In genomic region chr2:58567866-58568719, GRCm38 (mm10) we compare ENCODE assay signal across 7 mouse cellular contexts. TPM values are rescaled to one million over a fixed set of nuclear protein-coding genes. Genes with fewer than 3 reads are reported as not detected.
DNase-seq lines count a peak whose midpoint lies in the region; ATAC-seq and TF ChIP-seq lines count a peak whose summit lies in the region.

No protein-coding gene starts in this region.

- DNase-seq in lung, postnatal 0 days (ENCODE audit: low spot score): no peak
- no peak for DNase-seq in lung, postnatal 4 days
- peak; percentile 39 to 43 for DNase-seq in cerebellum, postnatal 14 days
- DNase-seq in hindbrain, embryonic 14.5 days (ENCODE audit: low spot score): peak; percentile 58
- no peak for DNase-seq in midbrain, embryonic 10.5 days (ENCODE audit: low spot score)
- no peak for DNase-seq in spleen, adult 18-20 months

- ATAC-seq in lung, postnatal 0 days: no peak
- ATAC-seq in hindbrain, embryonic 14.5 days (ENCODE audit: low FRiP score): no peak
- no peak for ATAC-seq in erythroid progenitor cell, adult 5-6 weeks (replicated peaks; ENCODE audit: low FRiP score, poor library complexity, severe bottlenecking)

- H3K4me3 ChIP-seq in lung, postnatal 0 days (ENCODE audit: low read depth, low read length): peak overlapping the region; percentile 90
- H3K4me3 ChIP-seq in hindbrain, embryonic 14.5 days (replicated peaks; ENCODE audit: low read length): peak overlapping the region; percentile 70
- peak overlapping the region; percentile 92 for H3K4me3 ChIP-seq in midbrain, embryonic 10.5 days

- peak overlapping the region; percentile 74 for H3K4me2 ChIP-seq in lung, postnatal 0 days (replicated peaks; ENCODE audit: low read depth, low read length)
- H3K4me2 ChIP-seq in hindbrain, embryonic 14.5 days (replicated peaks): peak overlapping the region; percentile 57

- H3K36me3 ChIP-seq in lung, postnatal 0 days (ENCODE audit: insufficient read depth, low read length): no peaks in the 10 kb centered on the region
- H3K36me3 ChIP-seq in hindbrain, embryonic 14.5 days (replicated peaks; ENCODE audit: control insufficient read depth, insufficient read depth): no peaks in the 10 kb centered on the region
- H3K36me3 ChIP-seq in midbrain, embryonic 10.5 days: no peaks in the 10 kb centered on the region

- peaks cover 9% of the 10 kb centered on the region; the same call in 1 of the 2 replicates for H3K4me1 ChIP-seq in lung, postnatal 0 days (ENCODE audit: insufficient read depth, low read depth, low read length)
- H3K4me1 ChIP-seq in hindbrain, embryonic 14.5 days (replicated peaks; ENCODE audit: control insufficient read depth, insufficient read depth, low read length): peaks cover 39% of the 10 kb centered on the region
- peaks cover 49% of the 10 kb centered on the region for H3K4me1 ChIP-seq in midbrain, embryonic 10.5 days

- no peaks in the 10 kb centered on the region for H3K27me3 ChIP-seq in lung, postnatal 0 days (replicated peaks; ENCODE audit: insufficient read depth, low read length)
- H3K27me3 ChIP-seq in hindbrain, embryonic 14.5 days (ENCODE audit: control insufficient read depth, insufficient read depth, low read length): no peaks in the 10 kb centered on the region
- H3K27me3 ChIP-seq in midbrain, embryonic 10.5 days (ENCODE audit: low read depth, poor library complexity, severe bottlenecking): no peaks in the 10 kb centered on the region

- no peak for TF ChIP-seq CTCF in lung, postnatal 0 days (IDR thresholded peaks at IDR 0.05)

- H3K9me3 ChIP-seq in lung, postnatal 0 days (ENCODE audit: low read length): no peaks in the 10 kb centered on the region
- no peaks in the 10 kb centered on the region for H3K9me3 ChIP-seq in hindbrain, embryonic 14.5 days (ENCODE audit: control insufficient read depth, low read length)
- H3K9me3 ChIP-seq in midbrain, embryonic 10.5 days (replicated peaks): no peaks in the 10 kb centered on the region

- TF ChIP-seq EP300 in lung, postnatal 0 days (IDR thresholded peaks at IDR 0.05): no peak

- WGBS in lung, postnatal 0 days: 8% methylated on average over 12 of the region's 12 CpGs
- WGBS in hindbrain, embryonic 14.5 days: 9% methylated on average over 12 of the region's 12 CpGs
- WGBS in midbrain, embryonic 10.5 days: 8% methylated on average over 12 of the region's 12 CpGs

- peak overlapping the region; percentile 96 for H3K27ac ChIP-seq in lung, postnatal 0 days (ENCODE audit: low read length)
- peak overlapping the region; percentile 99 for H3K27ac ChIP-seq in hindbrain, embryonic 14.5 days
- peak overlapping the region; percentile 97 for H3K27ac ChIP-seq in midbrain, embryonic 10.5 days (replicated peaks)

- no peak overlapping the region for H3K9ac ChIP-seq in lung, postnatal 0 days (replicated peaks; ENCODE audit: low read depth)
- peak overlapping the region; percentile 86 for H3K9ac ChIP-seq in hindbrain, embryonic 14.5 days

RNA-seq across cellular contexts. Expression of gene Upp2, which starts 1.0 kb away (rescaled TPM):
- polyA plus RNA-seq in lung, postnatal 0 days (2015; fragmentation: Nextera tagmentation; extraction: Ambion mirVana): 6.4 and 10.4 TPM in 2 replicates
- polyA plus RNA-seq in hindbrain, embryonic 14.5 days (2014; fragmentation: Nextera tagmentation; extraction: Ambion mirVana): 16.1 and 17.5 TPM in 2 replicates
- polyA plus RNA-seq in midbrain, embryonic 10.5 days (2016; fragmentation: Nextera tagmentation; extraction: Ambion mirVana): 3.0 and 5.3 TPM in 2 replicates
- not detected in 2 replicates for total RNA-seq in erythroid progenitor cell, adult 5-6 weeks (2015; ENCODE audit: low replicate concordance)
- 2.7 TPM in 1 of 2 replicates, not detected in the other for total RNA-seq in erythroid progenitor cell, adult 5-6 weeks (2017; ENCODE audit: low replicate concordance)

RNA-seq across cellular contexts. Expression of gene Acvr1, which starts 1.1 kb away (rescaled TPM):
- 5.8 and 6.0 TPM in 2 replicates for polyA plus RNA-seq in lung, postnatal 0 days (2015; fragmentation: Nextera tagmentation; extraction: Ambion mirVana)
- polyA plus RNA-seq in hindbrain, embryonic 14.5 days (2014; fragmentation: Nextera tagmentation; extraction: Ambion mirVana): 7.5 and 8.7 TPM in 2 replicates
- polyA plus RNA-seq in midbrain, embryonic 10.5 days (2016; fragmentation: Nextera tagmentation; extraction: Ambion mirVana): 2.9 and 3.2 TPM in 2 replicates
- 1.1 and 3.4 TPM in 2 replicates for total RNA-seq in erythroid progenitor cell, adult 5-6 weeks (2015; ENCODE audit: low replicate concordance)
- total RNA-seq in erythroid progenitor cell, adult 5-6 weeks (2017; ENCODE audit: low replicate concordance): not detected in 2 replicates

Comparison
In these comparisons a context has a peak if more than half of its experiments do, and no peak if none do; other contexts are left out.
1. DNase-seq: peak in cerebellum, postnatal 14 days (2 of 2) and hindbrain, embryonic 14.5 days (single experiment); none in lung, postnatal 0 days (single experiment), lung, postnatal 4 days (0 of 2), midbrain, embryonic 10.5 days (single experiment) and spleen, adult 18-20 months (0 of 2).
2. Peak in every context shown above with its lines, with median percentiles within 50 percentile points of each other: H3K27ac ChIP-seq and H3K4me3 ChIP-seq.